Mouse (Mus musculus) central nervous system, embryonic 18 days (tissue): ENCODE measurements around the gene Defb46. TPM values are rescaled to one million over a fixed set of nuclear protein-coding genes. Genes with fewer than 3 reads are reported as not detected.

Source experiments
- polyA plus RNA-seq: library from polyadenylated mRNA; depleted of rRNA; stranded (reverse); fragments of >200 nt; gene quantifications from 2 replicates; pipeline ENCODE4 v1.2.3, GENCODE M21; 2012; rRNA removed

The Defb46 gene
- not detected in 2 replicates for polyA plus RNA-seq

GRCm38 (mm10) chr8:19239616-19240015, at the start of gene Defb46:
Gene Defb46, plus strand, starts transcription at chr8:19239916.

GRCm38 (mm10) chr8:19225161-19225560, 14.6 kb upstream of the Defb46 start, which contains the start of gene Defb6:
Gene Defb6, plus strand, starts transcription at chr8:19225478.

DNA sequence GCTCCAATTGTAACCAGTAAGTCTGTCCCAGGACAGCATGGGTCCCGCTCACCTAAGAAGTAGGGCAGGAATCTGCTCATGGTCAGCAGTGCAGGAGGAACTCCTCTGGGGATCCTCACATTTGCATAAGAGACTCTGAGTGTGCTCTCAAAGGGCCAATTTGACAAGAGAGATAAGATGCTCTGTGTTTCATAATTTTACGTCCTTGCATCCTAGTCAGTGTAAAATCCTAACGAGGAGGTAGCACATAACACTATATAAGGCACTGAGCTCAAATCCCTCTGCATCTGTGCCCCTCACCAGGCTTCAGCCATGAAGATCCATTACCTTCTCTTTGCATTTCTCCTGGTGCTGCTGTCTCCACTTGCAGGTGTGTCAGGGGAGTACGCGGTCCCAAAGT, 7.6 kb downstream of the Defb46 start, which contains the start of gene Defb5:
Defb5 (plus strand) TSS at position 301 of the 400 bp plus-strand sequence.

Other genes with a start within 250 kb of the Defb46 start
- gene Defb37, start 248.9 kb upstream of the Defb46 start, polyA plus RNA-seq, result not detected in 2 replicates
- gene Defb38, start 213.3 kb upstream of the Defb46 start, polyA plus RNA-seq, result not detected in 2 replicates
- gene Defb39, start 175.1 kb upstream of the Defb46 start, polyA plus RNA-seq, result not detected in 2 replicates
- gene Defb12, start 125.1 kb upstream of the Defb46 start, polyA plus RNA-seq, result not detected in 2 replicates
- not detected in 2 replicates for gene Defb34, start 116.2 kb upstream of the Defb46 start, polyA plus RNA-seq
- not detected in 2 replicates for gene Gm45826, start 99.1 kb upstream of the Defb46 start, polyA plus RNA-seq
- not detected in 2 replicates for gene Defb14, start 45.6 kb upstream of the Defb46 start, polyA plus RNA-seq
- not detected in 2 replicates for gene Defb4, start 41.2 kb upstream of the Defb46 start, polyA plus RNA-seq
- not detected in 2 replicates for gene Defb6, start 14.4 kb upstream of the Defb46 start, polyA plus RNA-seq
- not detected in 2 replicates for gene Defb5, start 7.7 kb downstream of the Defb46 start, polyA plus RNA-seq
- not detected in 2 replicates for gene Defb3, start 53.4 kb downstream of the Defb46 start, polyA plus RNA-seq
- gene Defb8, start 207.7 kb downstream of the Defb46 start, polyA plus RNA-seq, result not detected in 2 replicates